Mouse (Mus musculus) lung, adult 2 months (tissue): ENCODE results near the gene Zfp827.

Source experiments
- CTCF ChIP-seq: fragments of 200-500 bp; IDR thresholded peaks from 2 replicates; pipeline ENCODE4 v1.5.1; 2011; ENCODE audit warnings: mild to moderate bottlenecking, low read length, control low read depth; ENCODE audit not compliant: insufficient read depth
- POLR2A ChIP-seq: fragments of 200-500 bp; IDR thresholded peaks from 2 replicates; pipeline ENCODE4 v1.6.1; 2011; ENCODE audit warnings: low read depth, mild to moderate bottlenecking, control low read depth, low read length, borderline replicate concordance; ENCODE audit errors: extremely low read depth

DNA sequence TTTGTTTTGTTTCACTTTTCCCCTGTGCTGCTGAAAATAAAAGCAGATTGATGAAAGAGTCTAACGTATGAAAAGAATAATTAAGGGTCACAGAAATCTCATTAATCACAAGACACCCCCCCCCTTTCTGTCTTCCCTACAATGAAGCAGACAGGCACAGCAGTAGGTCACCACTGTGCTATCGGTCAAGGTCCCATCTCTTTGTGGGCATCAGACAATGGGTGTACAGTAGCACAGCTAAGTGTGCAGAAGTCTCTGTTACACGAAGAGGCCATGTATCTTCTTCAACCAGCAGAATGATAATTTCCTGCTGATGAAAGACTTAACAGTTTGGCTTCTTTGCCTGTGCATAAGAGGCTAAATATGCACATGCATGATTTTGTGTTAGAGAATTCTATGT lies 170.4 kb downstream of the Zfp827 start:
- no peak for TF ChIP-seq POLR2A
- TF ChIP-seq CTCF, result no peak
